Mouse (Mus musculus) liver, postnatal 0 days (tissue): ENCODE results near the gene Ppid.

Source experiments
- CTCF ChIP-seq: sonication (generic); IDR thresholded peaks from 2 replicates; pipeline ENCODE4 v1.5.1; 2016; ENCODE audit warnings: antibody characterized with exemption, low read depth
- EP300 ChIP-seq: IDR thresholded peaks from 2 replicates; pipeline ENCODE4 v1.6.1; 2016; ENCODE audit warnings: antibody characterized with exemption, low read depth, mild to moderate bottlenecking

DNA sequence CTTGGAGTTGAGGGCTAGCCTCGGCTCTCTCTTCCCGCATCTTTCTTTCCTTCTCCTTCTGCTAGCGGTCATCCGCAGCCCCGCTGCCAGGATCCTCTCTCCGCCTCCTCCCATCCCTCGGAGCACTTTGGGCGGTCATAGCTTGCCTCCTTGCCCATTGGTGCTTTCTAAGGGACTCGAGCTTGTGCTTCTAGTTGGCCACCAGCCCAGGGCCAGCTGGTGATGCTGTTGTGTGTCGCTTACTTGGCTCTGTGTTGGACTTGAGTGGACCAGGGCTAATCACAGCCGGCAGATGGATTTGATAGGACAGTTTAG lies 38.2 kb downstream of the Ppid start, which contains the start of gene Etfdh:
- TF ChIP-seq CTCF (no peak), EP300 (no peak)
